Mouse (Mus musculus) heart, adult 11 months (tissue): ENCODE measurements around the gene Col8a2.

Source experiments
- DNase-seq: peaks from one replicate; pipeline ENCODE4 v3.0.0; 2022

Col8a2 gene

GRCm38 (mm10) chr4:126301584-126302309 lies 15.2 kb downstream of the Col8a2 start:
- DNase-seq, result no peak

GRCm38 (mm10) chr4:126303877-126304276 lies 17.3 kb downstream of the Col8a2 start:
- no peak for DNase-seq

- no peak for DNase-seq
These were observed 18.8 kb downstream of the Col8a2 start for GRCm38 (mm10) chr4:126305428-126305827.

DNA sequence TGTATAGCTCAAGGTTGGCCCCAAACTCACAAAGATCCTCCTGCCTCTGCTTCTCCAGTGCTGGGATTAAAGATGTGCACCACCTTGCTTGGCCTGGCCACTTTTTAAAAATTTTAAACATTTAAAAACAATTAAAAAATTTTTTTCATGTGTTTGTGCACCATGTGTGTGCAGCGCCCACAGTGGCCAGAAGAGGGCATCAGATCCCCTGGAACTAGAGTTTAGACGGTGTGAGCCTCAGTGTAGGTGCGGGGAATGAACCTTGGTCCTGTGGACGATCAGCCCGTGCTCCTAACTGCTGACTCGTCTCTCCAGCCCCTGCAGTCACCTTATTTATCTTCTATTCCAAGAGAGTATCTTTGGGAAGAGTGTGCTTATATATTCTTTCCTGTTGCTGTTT lies 19.5 kb downstream of the Col8a2 start:
- no peak for DNase-seq

GRCm38 (mm10) chr4:126306827-126307226 lies 20.2 kb downstream of the Col8a2 start:
- DNase-seq, result no peak

GRCm38 (mm10) chr4:126309211-126309921 lies 22.8 kb downstream of the Col8a2 start:
- DNase-seq, result peak; percentile 92

- peak; percentile 97 for DNase-seq
These were observed 23.3 kb downstream of the Col8a2 start for GRCm38 (mm10) chr4:126309922-126310309.

GRCm38 (mm10) chr4:126310344-126310743 lies 23.8 kb downstream of the Col8a2 start:
- DNase-seq, result peak; percentile 93

- peak; percentile 91 for DNase-seq
These were observed 25.1 kb downstream of the Col8a2 start for GRCm38 (mm10) chr4:126311566-126312200.

GRCm38 (mm10) chr4:126313202-126313601 lies 26.6 kb downstream of the Col8a2 start:
- peak; percentile 87 for DNase-seq

- no peak for DNase-seq
These were observed 27.8 kb downstream of the Col8a2 start for GRCm38 (mm10) chr4:126314393-126314792.

DNA sequence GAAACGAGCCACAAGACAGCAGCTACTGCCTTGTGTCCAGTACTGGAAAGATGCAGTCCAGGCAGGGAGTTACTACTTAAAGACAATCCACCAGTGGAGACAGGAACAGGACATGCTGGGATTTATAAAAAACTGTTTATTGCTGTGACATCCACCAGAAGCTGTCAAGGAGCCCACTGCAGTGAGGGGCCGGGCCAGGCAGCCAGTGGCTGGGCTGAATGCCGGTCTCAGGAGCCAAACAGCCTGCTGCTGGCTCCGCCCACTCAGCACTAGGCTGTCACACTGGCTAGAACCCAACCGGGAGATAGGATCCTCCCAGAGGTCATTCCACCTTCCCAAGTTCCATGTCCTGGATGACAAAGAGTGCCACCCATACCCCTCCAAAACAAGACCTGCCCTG lies 29.3 kb downstream of the Col8a2 start:
- DNase-seq, result peak; percentile 94

DNA sequence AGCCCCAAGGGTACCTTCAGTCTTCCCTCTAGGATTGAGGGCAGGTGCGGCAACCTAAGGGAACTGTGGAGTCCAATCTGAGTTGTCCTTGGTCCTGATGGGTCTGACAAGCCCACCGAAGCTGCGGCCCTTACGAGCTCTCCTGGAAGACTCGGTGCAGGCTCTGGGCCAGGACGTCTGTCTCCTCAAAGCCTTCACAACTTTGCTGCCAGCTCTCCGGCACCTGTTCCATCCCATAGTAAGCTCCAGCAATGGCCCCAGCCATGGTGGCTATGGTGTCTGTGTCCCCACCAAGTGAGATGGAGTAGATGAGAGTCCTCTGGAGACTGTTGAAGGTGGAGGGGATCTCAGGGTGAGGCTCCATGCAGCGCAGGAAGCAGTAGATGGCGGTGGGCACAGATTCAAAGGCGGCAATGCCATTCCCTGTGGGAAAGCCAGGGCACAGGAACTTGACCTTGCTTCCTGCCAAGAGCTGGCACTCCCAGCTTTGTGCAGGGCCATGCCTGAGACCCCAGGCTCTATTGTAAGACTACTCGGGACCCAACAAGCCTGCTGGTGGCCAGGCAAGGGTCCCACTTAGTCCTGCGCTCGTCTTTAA lies 29.9 kb downstream of the Col8a2 start:
- peak; percentile 92 for DNase-seq

- peak; percentile 83 for DNase-seq
These were observed 33.2 kb downstream of the Col8a2 start for GRCm38 (mm10) chr4:126319806-126320205.

- DNase-seq, result peak; percentile 99
These were observed 34.7 kb downstream of the Col8a2 start, which contains the start of gene Adprhl2 for GRCm38 (mm10) chr4:126321111-126321853. Gene Adprhl2, minus strand, starts transcription at chr4:126321703.

GRCm38 (mm10) chr4:126321854-126322511 lies 35.4 kb downstream of the Col8a2 start:
- DNase-seq, result peak; percentile 92

DNA sequence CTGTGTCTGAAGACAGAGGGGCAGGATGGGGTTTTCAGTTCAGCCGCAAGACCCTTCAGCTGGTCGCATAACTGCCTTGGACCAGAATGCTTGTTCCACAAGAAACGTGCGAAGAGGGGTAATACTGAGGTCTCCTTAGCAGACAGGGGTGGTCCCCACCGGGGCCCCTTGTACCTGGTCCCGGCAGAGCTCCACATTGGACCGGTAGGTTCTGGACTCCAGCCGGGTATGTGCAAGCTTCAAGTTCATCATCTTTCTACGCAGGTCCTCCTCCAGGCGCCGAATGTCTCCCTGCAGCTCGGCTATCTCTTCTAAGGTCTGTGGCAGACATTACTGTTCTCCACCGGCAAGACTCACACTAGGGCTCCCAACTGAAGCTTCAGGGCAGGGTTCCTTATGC lies 36.1 kb downstream of the Col8a2 start:
- peak; percentile 91 for DNase-seq

DNA sequence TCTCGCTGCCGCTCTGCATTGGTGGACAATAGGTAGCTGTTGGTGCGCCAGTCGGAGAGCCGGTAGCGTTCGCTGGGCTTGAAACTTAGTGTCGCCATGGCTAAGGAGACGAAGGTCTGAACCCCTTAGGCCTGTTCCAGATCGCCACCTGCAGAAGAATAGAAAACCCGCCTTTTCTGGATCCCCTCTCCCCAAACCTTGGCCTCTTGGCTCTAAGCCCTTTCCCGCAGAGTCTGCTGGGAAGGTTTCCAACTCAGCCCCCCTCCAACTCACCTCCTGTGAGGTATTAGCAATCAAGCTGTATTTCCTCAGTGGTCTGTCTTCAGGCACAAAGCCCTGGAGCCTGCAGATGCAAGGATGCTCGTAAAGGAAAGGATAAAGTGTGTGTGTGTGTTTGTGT lies 38.3 kb downstream of the Col8a2 start:
- peak; percentile 84 for DNase-seq

DNA sequence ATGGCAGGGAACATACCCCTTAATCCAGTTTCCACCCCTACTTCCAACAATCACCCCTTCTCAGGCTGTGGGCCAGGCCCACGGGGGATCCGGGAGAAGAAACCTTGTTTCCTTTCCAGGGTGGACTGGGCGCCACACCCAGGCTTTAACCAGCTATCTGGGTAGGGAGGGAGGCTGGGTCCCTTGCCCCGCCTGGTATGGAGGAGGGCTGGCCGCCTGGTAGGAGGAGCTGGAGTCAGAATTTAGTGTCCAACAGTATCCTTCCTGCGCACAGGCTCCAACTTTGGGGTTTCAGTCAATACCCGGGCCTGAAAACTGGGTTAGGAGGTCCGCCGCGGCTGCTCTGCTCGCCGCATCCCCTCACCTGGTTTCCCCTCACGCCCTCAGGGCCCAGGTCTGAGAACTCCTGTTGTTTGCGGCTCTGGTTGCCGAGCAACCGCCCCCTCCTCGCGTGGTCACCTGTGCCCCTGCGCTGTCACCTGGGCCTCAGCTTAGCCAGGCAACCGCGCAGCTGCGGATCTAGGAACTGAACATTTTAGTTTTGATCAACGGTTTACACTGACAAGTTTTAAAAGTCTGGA lies 38.8 kb downstream of the Col8a2 start, which contains the start of gene Tekt2:
Gene Tekt2 (minus strand): TSS at position 408 of the 581 bp plus-strand sequence.
- DNase-seq, result peak; percentile 90

DNA sequence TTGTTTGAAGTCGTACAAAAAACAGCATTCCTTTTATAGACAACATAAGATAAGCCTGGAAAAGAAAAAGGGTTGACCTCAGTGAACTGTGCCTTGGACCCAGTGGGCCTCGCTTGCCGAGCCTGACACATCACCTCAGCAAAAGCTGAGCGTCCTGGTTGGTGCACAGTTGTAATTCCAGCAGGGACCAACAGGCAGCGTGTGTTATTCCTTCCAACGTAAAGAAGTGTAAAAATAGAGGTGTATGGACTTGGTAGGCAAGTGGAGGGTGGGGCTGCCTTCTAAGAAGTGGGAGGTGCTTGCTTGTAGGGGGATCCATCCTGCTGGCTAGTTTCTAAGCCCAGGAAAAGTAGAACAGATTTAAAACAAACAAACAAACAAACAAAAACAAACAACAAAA lies 39.4 kb downstream of the Col8a2 start:
- DNase-seq, result no peak

GRCm38 (mm10) chr4:126330295-126330694 lies 43.7 kb downstream of the Col8a2 start:
- DNase-seq, result peak; percentile 71

DNA sequence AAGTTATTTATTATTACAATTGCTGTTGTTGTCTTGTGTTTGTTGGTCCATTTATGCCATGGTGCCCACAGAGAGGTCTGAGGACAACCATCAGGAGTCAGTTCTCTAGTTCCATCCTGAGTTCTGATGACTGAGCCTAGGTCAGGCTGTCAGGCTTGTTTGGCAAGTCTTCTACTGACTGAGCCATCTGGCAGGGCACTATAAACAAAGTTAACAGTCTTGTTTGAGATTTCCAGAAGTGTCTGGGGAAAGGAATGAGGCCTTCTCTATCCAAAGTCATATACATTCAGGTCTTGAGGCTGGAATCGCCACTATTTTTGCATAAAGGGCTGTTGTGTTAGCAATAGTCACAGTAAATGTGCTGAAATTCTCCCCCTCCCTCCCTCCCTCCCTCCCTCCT lies 45.2 kb downstream of the Col8a2 start:
- peak; percentile 36 for DNase-seq
